Mouse (Mus musculus): ENCODE results near the gene Arid3c. TPM values are rescaled to one million over a fixed set of nuclear protein-coding genes. Genes with fewer than 3 reads are reported as not detected.
"Not testable (repeated sequence)": the region's sequence is repeated elsewhere in the genome, so short reads cannot be mapped to it uniquely, and the experiment has no call there.

The Arid3c gene
- total RNA-seq, 1 experiment = not detected

GRCm38 (mm10) chr4:41705922-41706754, 24.8 kb downstream of the Arid3c start:
- no peaks in the 10 kb centered on the region for H3K9me3 ChIP-seq (ENCODE audit: control insufficient read depth, insufficient read depth, low read depth, low read length)
- no peak overlapping the region for H3K9ac ChIP-seq (ENCODE audit: insufficient read depth, low read depth, low read length, poor library complexity, severe bottlenecking)
- TF ChIP-seq HCFC1 (IDR thresholded peaks at IDR 0.05; ENCODE audit: borderline replicate concordance, insufficient read depth, low read length) (no peak), ZNF384 (IDR thresholded peaks at IDR 0.05; ENCODE audit: low read depth, low read length) (no peak), CHD2 (IDR thresholded peaks at IDR 0.05; ENCODE audit: low read depth, low read length) (no peak), ZC3H11A (IDR thresholded peaks at IDR 0.05; ENCODE audit: borderline replicate concordance, low read depth, low read length) (no peak), MAFK (IDR thresholded peaks at IDR 0.05; ENCODE audit: insufficient read depth, low read depth, low read length) (no peak)
- in situ Hi-C loops (cut with MboI; ENCODE audit: low sequenced_read_pairs in 2 of 2, unreplicated experiment in 2 of 2) = loop anchor here (10.0 to 25.0 kb wide), 2 partner anchors 144 to 151 kb away; partner anchors contain the start of genes Dnaic1 (in 1 of the 2) and Fam219a (in 1 of the 2)
- 0 out of 2 replicates have a peak, but pooled peaks cover 2% of the 10 kb centered on the region for H3K36me3 ChIP-seq (ENCODE audit: control insufficient read depth, insufficient read depth, low read length, poor library complexity, severe bottlenecking)
- H3K27ac ChIP-seq (ENCODE audit: insufficient read depth, low read depth, low read length, poor library complexity, severe bottlenecking) = no peak overlapping the region
- no peak for DNase-seq (ENCODE audit: low read depth, low spot score)
- H3K4me3 ChIP-seq (ENCODE audit: insufficient read depth in 1 of 2, low read depth in 1 of 2, low read length in 2 of 2, poor library complexity in 1 of 2, severe bottlenecking in 1 of 2) = no peak overlapping the region
- H3K4me1 ChIP-seq (ENCODE audit: control insufficient read depth in 2 of 2, insufficient read depth in 2 of 2, low read length in 2 of 2, poor library complexity in 1 of 2) = peaks cover 0 to 21% of the 10 kb centered on the region in 2 experiments; a peak in 2 of 4 replicates

- no peak overlapping the region for H3K27ac ChIP-seq (ENCODE audit: insufficient read depth, low read depth, low read length, poor library complexity, severe bottlenecking)
- in situ Hi-C loops (cut with MboI; ENCODE audit: low sequenced_read_pairs in 2 of 2, unreplicated experiment in 2 of 2) = loop anchor here (10.0 to 25.0 kb wide), 2 partner anchors 142 to 150 kb away; partner anchors contain the start of genes Dnaic1 (in 1 of the 2) and Fam219a (in 1 of the 2)
- no peaks in the 10 kb centered on the region for H3K36me3 ChIP-seq (ENCODE audit: control insufficient read depth, insufficient read depth, low read length, poor library complexity, severe bottlenecking)
- DNase-seq (ENCODE audit: low read depth, low spot score) = no peak
- H3K9ac ChIP-seq (ENCODE audit: insufficient read depth, low read depth, low read length, poor library complexity, severe bottlenecking) = no peak overlapping the region
- TF ChIP-seq MAFK (IDR thresholded peaks at IDR 0.05; ENCODE audit: insufficient read depth, low read depth, low read length) = no peak
- no peak for TF ChIP-seq HCFC1 (IDR thresholded peaks at IDR 0.05; ENCODE audit: borderline replicate concordance, insufficient read depth, low read length)
- TF ChIP-seq ZC3H11A (IDR thresholded peaks at IDR 0.05; ENCODE audit: borderline replicate concordance, low read depth, low read length) = no peak
- no peak for TF ChIP-seq ZNF384 (IDR thresholded peaks at IDR 0.05; ENCODE audit: low read depth, low read length)
- TF ChIP-seq CHD2 (IDR thresholded peaks at IDR 0.05; ENCODE audit: low read depth, low read length) = no peak
- no peak overlapping the region for H3K4me3 ChIP-seq (ENCODE audit: insufficient read depth in 1 of 2, low read depth in 1 of 2, low read length in 2 of 2, poor library complexity in 1 of 2, severe bottlenecking in 1 of 2)
- H3K4me1 ChIP-seq (ENCODE audit: control insufficient read depth in 2 of 2, insufficient read depth in 2 of 2, low read length in 2 of 2, poor library complexity in 1 of 2) = peaks cover 0 to 21% of the 10 kb centered on the region in 2 experiments; a peak in 2 of 4 replicates
- no peaks in the 10 kb centered on the region for H3K9me3 ChIP-seq (ENCODE audit: control insufficient read depth, insufficient read depth, low read depth, low read length)
Measured at GRCm38 (mm10) chr4:41704651-41705050, 26.3 kb downstream of the Arid3c start.

GRCm38 (mm10) chr4:41702226-41702625, 28.7 kb downstream of the Arid3c start:
- in situ Hi-C loops (cut with MboI; ENCODE audit: low sequenced_read_pairs in 2 of 2, unreplicated experiment in 2 of 2) = loop anchor here (10.0 to 25.0 kb wide), 2 partner anchors 140 to 147 kb away; partner anchors contain the start of genes Dnaic1 (in 1 of the 2) and Fam219a (in 1 of the 2)
- not testable (repeated sequence) for H3K36me3 ChIP-seq (ENCODE audit: control insufficient read depth, insufficient read depth, low read length, poor library complexity, severe bottlenecking)

GRCm38 (mm10) chr4:41700224-41700623, 30.7 kb downstream of the Arid3c start:
- DNase-seq (ENCODE audit: low read depth, low spot score); H3K9ac ChIP-seq (ENCODE audit: insufficient read depth, low read depth, low read length, poor library complexity, severe bottlenecking): not testable (repeated sequence)
- in situ Hi-C loops (cut with MboI; ENCODE audit: low sequenced_read_pairs in 2 of 2, unreplicated experiment in 2 of 2) = loop anchor here (10.0 to 25.0 kb wide), 2 partner anchors 138 to 145 kb away; partner anchors contain the start of genes Dnaic1 (in 1 of the 2) and Fam219a (in 1 of the 2)

More at GRCm38 (mm10) chr4:41702226-41702625, 28.7 kb downstream of the Arid3c start:
- H3K27ac ChIP-seq (ENCODE audit: insufficient read depth, low read depth, low read length, poor library complexity, severe bottlenecking); DNase-seq (ENCODE audit: low read depth, low spot score); H3K9ac ChIP-seq (ENCODE audit: insufficient read depth, low read depth, low read length, poor library complexity, severe bottlenecking); H3K4me3 ChIP-seq (ENCODE audit: insufficient read depth in 1 of 2, low read depth in 1 of 2, low read length in 2 of 2, poor library complexity in 1 of 2, severe bottlenecking in 1 of 2); H3K9me3 ChIP-seq (ENCODE audit: control insufficient read depth, insufficient read depth, low read depth, low read length): not testable (repeated sequence)
- peaks cover 0 to 21% of the 10 kb centered on the region in 2 experiments; a peak in 2 of 4 replicates for H3K4me1 ChIP-seq (ENCODE audit: control insufficient read depth in 2 of 2, insufficient read depth in 2 of 2, low read length in 2 of 2, poor library complexity in 1 of 2)

GRCm38 (mm10) chr4:41699783-41700182, 31.2 kb downstream of the Arid3c start, which contains the start of gene Il11ra1:
Gene Il11ra1, plus strand, starts transcription at chr4:41699989.
- H3K4me1 ChIP-seq (ENCODE audit: control insufficient read depth in 2 of 2, insufficient read depth in 2 of 2, low read length in 2 of 2, poor library complexity in 1 of 2) = peaks cover 0 to 16% of the 10 kb centered on the region in 2 experiments; a peak in 2 of 4 replicates
- in situ Hi-C loops (cut with MboI; ENCODE audit: low sequenced_read_pairs in 2 of 2, unreplicated experiment in 2 of 2) = loop anchor here (10.0 to 25.0 kb wide), 2 partner anchors 137 to 145 kb away; partner anchors contain the start of genes Dnaic1 (in 1 of the 2) and Fam219a (in 1 of the 2)
- H3K9me3 ChIP-seq (ENCODE audit: control insufficient read depth, insufficient read depth, low read depth, low read length); DNase-seq (ENCODE audit: low read depth, low spot score); H3K4me3 ChIP-seq (ENCODE audit: insufficient read depth in 1 of 2, low read depth in 1 of 2, low read length in 2 of 2, poor library complexity in 1 of 2, severe bottlenecking in 1 of 2); H3K27ac ChIP-seq (ENCODE audit: insufficient read depth, low read depth, low read length, poor library complexity, severe bottlenecking); H3K36me3 ChIP-seq (ENCODE audit: control insufficient read depth, insufficient read depth, low read length, poor library complexity, severe bottlenecking); H3K9ac ChIP-seq (ENCODE audit: insufficient read depth, low read depth, low read length, poor library complexity, severe bottlenecking): not testable (repeated sequence)

More at GRCm38 (mm10) chr4:41700224-41700623, 30.7 kb downstream of the Arid3c start:
- not testable (repeated sequence) for H3K9me3 ChIP-seq (ENCODE audit: control insufficient read depth, insufficient read depth, low read depth, low read length); H3K27ac ChIP-seq (ENCODE audit: insufficient read depth, low read depth, low read length, poor library complexity, severe bottlenecking); H3K36me3 ChIP-seq (ENCODE audit: control insufficient read depth, insufficient read depth, low read length, poor library complexity, severe bottlenecking); H3K4me3 ChIP-seq (ENCODE audit: insufficient read depth in 1 of 2, low read depth in 1 of 2, low read length in 2 of 2, poor library complexity in 1 of 2, severe bottlenecking in 1 of 2)
- peaks cover 0 to 16% of the 10 kb centered on the region in 2 experiments; a peak in 2 of 4 replicates for H3K4me1 ChIP-seq (ENCODE audit: control insufficient read depth in 2 of 2, insufficient read depth in 2 of 2, low read length in 2 of 2, poor library complexity in 1 of 2)

GRCm38 (mm10) chr4:41698421-41699016, 32.4 kb downstream of the Arid3c start:
- DNase-seq (ENCODE audit: low read depth, low spot score); in situ Hi-C loops (cut with MboI; ENCODE audit: low sequenced_read_pairs in 2 of 2, unreplicated experiment in 2 of 2); H3K4me3 ChIP-seq (ENCODE audit: insufficient read depth in 1 of 2, low read depth in 1 of 2, low read length in 2 of 2, poor library complexity in 1 of 2, severe bottlenecking in 1 of 2); H3K9me3 ChIP-seq (ENCODE audit: control insufficient read depth, insufficient read depth, low read depth, low read length); H3K4me1 ChIP-seq (ENCODE audit: control insufficient read depth in 2 of 2, insufficient read depth in 2 of 2, low read length in 2 of 2, poor library complexity in 1 of 2); H3K9ac ChIP-seq (ENCODE audit: insufficient read depth, low read depth, low read length, poor library complexity, severe bottlenecking); H3K27ac ChIP-seq (ENCODE audit: insufficient read depth, low read depth, low read length, poor library complexity, severe bottlenecking); H3K36me3 ChIP-seq (ENCODE audit: control insufficient read depth, insufficient read depth, low read length, poor library complexity, severe bottlenecking): not testable (repeated sequence)

Measured in ES-E14 (cell line).